Mouse (Mus musculus): ENCODE data around the gene Nox3.

- TF ChIP-seq ZC3H11A (IDR thresholded peaks at IDR 0.05; ENCODE audit: borderline replicate concordance, low read depth, low read length) (no peak), HCFC1 (IDR thresholded peaks at IDR 0.05; ENCODE audit: borderline replicate concordance, insufficient read depth, low read length) (no peak), CHD2 (IDR thresholded peaks at IDR 0.05; ENCODE audit: low read depth, low read length) (no peak)
These were observed 6.3 kb upstream of the Nox3 start for GRCm38 (mm10) chr17:3702320-3702719.
